Mouse (Mus musculus) neural tube, postnatal 0 days (tissue): ENCODE measurements around the gene Dgcr8. TPM values are rescaled to one million over a fixed set of nuclear protein-coding genes. Genes with fewer than 3 reads are reported as not detected.
A peak's percentile ranks its signal among the peaks of the same experiment; 100 is the strongest.

Experiments
- microRNA counts: library from miRNA; unstranded; fragments of <30 nt; microRNA quantifications from one replicate; lab custom pipeline; 2015
- microRNA-seq: library from miRNA; unstranded; fragments of <30 nt; microRNA quantifications from one replicate; pipeline ENCODE4, GENCODE M21; 2016
- polyA plus RNA-seq: library from polyadenylated mRNA; unstranded; fragments of >200 nt; fragmentation: Nextera tagmentation; extraction: Ambion mirVana; gene quantifications from 2 replicates; pipeline ENCODE4 v1.2.1, GENCODE M21; 2015

Dgcr8 gene
- 14.6 and 20.6 TPM in 2 replicates for polyA plus RNA-seq

GRCm38 (mm10) chr16:18289067-18289588 is at the start of gene Dgcr8:
TSS of gene Dgcr8 (minus strand) at chr16:18289246.

DNA sequence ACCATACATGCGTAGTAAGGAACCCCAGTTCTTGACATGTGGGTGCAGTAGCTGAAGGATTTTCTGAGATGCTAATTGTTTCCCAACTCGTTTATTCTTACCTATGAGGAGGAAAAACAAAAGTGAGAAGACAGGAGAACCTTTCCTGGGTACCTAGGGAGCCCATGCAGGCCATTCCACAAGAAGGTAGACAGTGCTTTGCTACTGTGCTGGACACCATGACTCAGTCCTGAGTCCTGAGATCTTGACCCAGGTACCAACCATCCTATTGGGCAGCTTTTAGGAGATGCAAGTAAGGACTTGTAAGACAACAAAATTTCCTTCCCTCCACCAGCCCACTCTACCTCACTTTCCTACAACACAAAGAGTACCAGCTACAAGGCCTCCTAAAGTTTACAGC is 30.8 kb downstream of the Dgcr8 start, which contains the start of gene Gm49776:
TSS of gene Gm49776 (minus strand) at position 101 of the 400 bp plus-strand sequence.

DNA sequence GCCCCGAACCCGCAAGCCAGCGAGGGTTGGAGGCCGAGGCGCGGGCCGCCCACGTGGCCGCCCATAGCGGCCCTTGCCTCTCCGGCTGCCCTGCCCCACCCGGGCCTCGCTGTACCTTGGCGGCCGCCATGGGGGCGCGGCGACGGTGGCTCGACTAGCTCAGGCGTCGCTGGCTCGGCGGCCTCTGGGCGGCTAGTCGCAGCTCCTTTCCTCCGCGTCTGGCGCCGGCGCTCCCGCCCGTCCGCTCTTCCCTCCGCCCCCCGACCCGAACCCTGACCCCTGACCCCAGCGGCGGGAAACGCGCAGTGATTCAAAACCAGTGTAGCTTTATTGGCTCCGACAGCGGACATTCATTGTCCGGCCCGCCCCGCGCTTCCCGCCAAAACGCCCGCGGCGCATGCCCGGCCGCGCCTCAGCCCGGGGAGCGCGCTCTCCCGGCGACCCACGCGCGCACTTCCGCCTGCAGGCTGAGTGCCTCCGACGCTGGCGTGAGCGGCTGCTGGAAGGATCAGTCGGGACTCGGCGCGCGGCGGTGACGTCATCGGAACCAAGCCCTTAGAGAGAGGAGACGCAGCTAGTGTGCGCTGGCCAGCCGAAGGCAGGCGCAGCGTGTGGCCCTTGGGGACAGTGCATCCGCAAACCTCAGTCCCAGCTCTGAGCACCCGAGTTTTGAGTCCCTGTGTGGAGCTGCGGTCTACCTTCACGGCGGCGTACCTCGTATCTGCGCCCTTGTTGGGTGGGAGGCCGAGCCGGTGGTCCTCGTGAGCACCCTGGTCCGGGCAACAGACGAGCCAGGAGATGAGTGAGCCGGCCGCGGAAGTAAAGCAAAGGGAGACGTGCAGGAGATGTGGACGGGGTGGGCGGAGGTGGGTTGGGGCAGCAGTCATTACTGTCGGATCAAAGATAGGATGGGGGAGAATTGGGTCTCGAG is 40.3 kb downstream of the Dgcr8 start, which contains the start of the genes Trmt2a and Ranbp1:
TSS of gene Trmt2a (plus strand) at position 247 of the 931 bp plus-strand sequence.
TSS of gene Ranbp1 (minus strand) at position 300 of the 931 bp plus-strand sequence.

DNA sequence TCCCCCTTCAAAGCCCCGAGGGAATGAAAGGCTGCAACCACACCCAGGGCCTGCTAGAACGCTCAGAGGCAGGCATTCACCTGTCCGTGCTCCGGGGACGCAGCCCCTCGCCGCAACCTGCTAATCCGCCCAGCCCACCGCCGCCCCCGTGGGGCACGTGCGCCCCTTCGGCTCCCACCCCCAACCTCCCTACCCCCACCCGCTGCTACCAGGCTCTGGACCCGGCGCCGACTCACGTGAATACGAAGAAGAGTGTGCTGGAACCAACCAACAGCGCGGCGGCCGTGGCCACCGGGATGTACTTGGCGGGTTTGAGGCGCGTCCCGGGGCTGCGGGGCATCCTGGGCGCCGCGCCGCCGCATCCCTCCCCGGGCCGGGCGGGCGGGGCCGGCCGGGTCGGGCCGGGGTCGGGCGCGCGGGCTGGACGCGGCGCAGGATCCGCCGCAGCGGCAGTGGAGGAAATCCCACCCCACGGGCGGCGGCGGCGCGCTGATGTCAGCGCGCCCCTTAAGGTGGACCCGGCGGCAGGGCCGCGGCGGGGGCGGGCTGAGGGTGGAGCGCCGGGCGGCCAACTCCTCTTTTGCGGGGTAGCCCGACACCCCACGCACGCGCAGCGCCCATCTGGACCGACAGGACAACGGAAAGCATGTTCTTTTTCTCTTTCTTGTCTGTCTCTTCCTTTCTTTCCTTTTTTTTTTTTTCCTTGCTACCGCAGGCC is 54.2 kb downstream of the Dgcr8 start, which contains the start of gene Zdhhc8:
TSS of gene Zdhhc8 (minus strand) at position 466 of the 718 bp plus-strand sequence.

DNA sequence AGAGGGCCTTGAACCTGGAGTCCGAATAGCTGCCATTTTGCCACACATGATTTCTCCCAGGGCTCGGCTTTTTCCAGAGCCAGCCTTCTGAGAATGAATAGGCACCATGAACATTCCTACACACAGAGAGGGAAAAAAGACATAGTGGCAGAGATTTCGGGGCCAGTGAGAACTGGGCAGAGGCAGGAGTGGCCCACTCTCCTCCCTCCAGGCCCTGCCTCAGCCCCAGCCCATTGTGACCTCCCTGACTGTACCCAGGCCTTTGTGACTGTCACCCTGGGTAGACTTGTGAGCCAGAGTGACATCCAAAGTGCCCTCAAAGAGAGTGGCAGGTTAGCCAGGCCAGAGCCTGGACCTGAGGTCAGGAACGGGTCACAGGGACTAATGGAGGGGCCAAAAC is 71.5 kb downstream of the Dgcr8 start, which contains the start of gene Ccdc188:
TSS of gene Ccdc188 (plus strand) at position 301 of the 400 bp plus-strand sequence.

MicroRNAs within 50 kb of the gene (microRNA counts, 519-probe panel; counts per million panel counts)
- microRNA mmu-miR-1306 (lab: Ali Mortazavi, UCI), result 40.5 counts per million
- 4,123 counts per million, percentile 36 among the panel's probes with 10 or more counts for microRNA mmu-miR-185 (lab: Ali Mortazavi, UCI)

Small RNA genes within 50 kb of the gene (microRNA-seq; reads per million reads assigned to microRNA genes)
- gene Gm24572 (not detected), gene Mir1306 (64.7 reads per million, percentile 37 among the genes with 10 or more reads in this experiment), gene Mir185 (529 reads per million, percentile 68 among the genes with 10 or more reads in this experiment)

Other genes starting within 250 kb of the Dgcr8 start
- 174 and 187 TPM in 2 replicates for gene Dgcr6, start 236.4 kb downstream of the Dgcr8 start, polyA plus RNA-seq
- gene Prodh, start 199.0 kb downstream of the Dgcr8 start, polyA plus RNA-seq, result 9.1 and 10.6 TPM in 2 replicates
- gene Rtn4r, start 161.6 kb downstream of the Dgcr8 start, polyA plus RNA-seq, result 34.3 and 37.1 TPM in 2 replicates
- not detected in 2 replicates for gene Ccdc188, start 71.4 kb downstream of the Dgcr8 start, polyA plus RNA-seq
- gene Zdhhc8, start 54.1 kb downstream of the Dgcr8 start, polyA plus RNA-seq, result 16.5 and 18.8 TPM in 2 replicates
- gene Trmt2a, start 40.6 kb downstream of the Dgcr8 start, polyA plus RNA-seq, result 66.8 and 70.8 TPM in 2 replicates
- gene Ranbp1, start 40.5 kb downstream of the Dgcr8 start, polyA plus RNA-seq, result 359 and 380 TPM in 2 replicates
- gene Gm49776, start 30.9 kb downstream of the Dgcr8 start, polyA plus RNA-seq, result not detected in 2 replicates
- 119 and 144 TPM in 2 replicates for gene Tango2, start 58.9 kb upstream of the Dgcr8 start, polyA plus RNA-seq
- gene Arvcf, start 58.9 kb upstream of the Dgcr8 start, polyA plus RNA-seq, result 52.7 and 66.9 TPM in 2 replicates
- gene Txnrd2, start 137.1 kb upstream of the Dgcr8 start, polyA plus RNA-seq, result 36.3 and 36.8 TPM in 2 replicates
- 116 and 122 TPM in 2 replicates for gene Comt, start 137.6 kb upstream of the Dgcr8 start, polyA plus RNA-seq
- 14.0 and 17.3 TPM in 2 replicates for gene Gnb1l, start 209.5 kb upstream of the Dgcr8 start, polyA plus RNA-seq
- 2.0 and 2.7 TPM in 2 replicates for gene Rtl10, start 209.7 kb upstream of the Dgcr8 start, polyA plus RNA-seq